Mouse (Mus musculus) effector memory CD4-positive, alpha-beta T cell, adult 5 months (primary cell): ENCODE data around the gene Krtap29-1. TPM values are rescaled to one million over a fixed set of nuclear protein-coding genes. Genes with fewer than 3 reads are reported as not detected.

ENCODE experiments used
- polyA plus RNA-seq: library from polyadenylated mRNA; unstranded; fragments of 100-300 nt; shearing (Covaris generic); gene quantifications from one replicate; pipeline ENCODE4 v1.2.1, GENCODE M21; 2017

Gene Krtap29-1
- not detected for polyA plus RNA-seq

DNA sequence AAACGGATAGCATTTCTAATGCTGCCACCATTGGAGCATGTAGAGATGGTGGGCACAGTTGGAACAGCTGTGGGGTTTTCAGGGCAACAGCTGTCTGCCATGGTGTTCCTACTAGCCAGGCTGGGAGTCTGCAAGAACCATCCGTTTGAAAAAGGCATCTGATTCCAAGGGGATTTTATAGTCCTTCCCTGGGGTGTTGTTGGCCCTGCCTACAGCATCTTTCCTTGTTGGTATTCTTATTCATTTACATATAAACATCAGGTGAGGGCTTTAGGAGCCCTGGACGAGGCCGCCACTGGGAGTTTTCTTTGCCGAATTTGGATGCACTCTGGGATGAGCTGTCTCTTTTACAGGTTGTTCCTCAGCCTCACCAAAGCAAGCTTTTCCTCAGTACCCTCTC lies at the start of gene Krtap29-1:
Krtap29-1 (minus strand) TSS at position 101 of the 400 bp plus-strand sequence.

DNA sequence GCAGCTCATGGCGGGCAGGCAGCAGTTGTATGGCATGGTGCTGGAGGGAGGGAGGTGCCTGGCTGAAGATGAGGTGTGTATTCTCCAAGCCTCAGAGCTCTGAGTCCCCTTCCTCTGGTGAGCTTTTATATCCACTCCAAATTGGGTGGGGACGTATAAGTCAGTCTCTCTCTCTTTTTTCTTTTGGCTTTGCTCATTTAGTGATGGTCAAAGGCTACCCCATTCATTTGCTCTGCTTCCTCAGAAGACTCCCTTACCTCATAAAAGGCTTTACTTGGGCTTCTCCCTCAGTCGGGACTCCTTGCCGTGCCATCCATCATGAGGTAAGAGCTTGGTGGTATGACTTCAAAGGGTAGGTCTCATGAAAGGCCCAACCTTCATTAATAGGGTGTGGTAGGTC lies 37.3 kb upstream of the Krtap29-1 start, which contains the start of gene Krt33a:
Krt33a (minus strand) TSS at position 101 of the 400 bp plus-strand sequence.

DNA sequence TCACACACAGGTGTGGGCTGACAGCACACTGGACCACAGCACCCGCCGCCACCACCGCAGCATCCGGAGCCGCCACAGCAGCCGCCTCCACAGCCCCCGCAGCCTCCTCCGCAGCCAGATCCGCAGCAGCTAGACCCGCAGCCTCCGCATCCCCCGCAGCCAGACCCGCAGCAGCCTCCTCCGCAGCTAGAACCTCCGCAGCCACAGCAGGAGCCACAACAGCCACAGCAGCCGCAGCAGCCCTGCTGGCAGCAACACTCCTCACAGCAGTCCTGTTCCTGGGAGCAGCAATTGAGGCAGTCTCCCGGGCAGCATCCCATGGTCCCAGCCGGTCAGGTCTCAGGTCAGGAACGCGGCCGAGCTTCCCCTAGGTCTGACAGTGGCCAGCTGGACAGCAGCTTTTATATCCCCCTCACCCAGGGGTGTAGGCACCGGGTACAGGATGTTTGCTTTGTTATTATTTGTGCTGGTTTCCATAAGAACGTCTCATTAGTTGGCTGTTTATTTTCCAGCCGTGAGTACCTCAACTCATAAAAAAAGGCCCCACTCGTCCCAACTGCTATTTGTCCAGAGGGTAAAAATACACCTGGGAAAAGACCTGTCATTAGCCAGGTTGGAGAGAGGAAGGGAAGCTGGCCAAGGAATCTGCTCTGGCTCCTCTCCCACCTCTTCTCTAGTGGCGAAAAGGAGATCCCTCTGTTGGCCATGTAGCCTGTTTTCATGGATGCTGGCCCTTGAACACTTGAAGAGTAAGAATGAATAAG lies 14.9 kb upstream of the Krtap29-1 start, which contains the start of gene Krtap17-1:
Krtap17-1 (minus strand) TSS at position 375 of the 764 bp plus-strand sequence.

DNA sequence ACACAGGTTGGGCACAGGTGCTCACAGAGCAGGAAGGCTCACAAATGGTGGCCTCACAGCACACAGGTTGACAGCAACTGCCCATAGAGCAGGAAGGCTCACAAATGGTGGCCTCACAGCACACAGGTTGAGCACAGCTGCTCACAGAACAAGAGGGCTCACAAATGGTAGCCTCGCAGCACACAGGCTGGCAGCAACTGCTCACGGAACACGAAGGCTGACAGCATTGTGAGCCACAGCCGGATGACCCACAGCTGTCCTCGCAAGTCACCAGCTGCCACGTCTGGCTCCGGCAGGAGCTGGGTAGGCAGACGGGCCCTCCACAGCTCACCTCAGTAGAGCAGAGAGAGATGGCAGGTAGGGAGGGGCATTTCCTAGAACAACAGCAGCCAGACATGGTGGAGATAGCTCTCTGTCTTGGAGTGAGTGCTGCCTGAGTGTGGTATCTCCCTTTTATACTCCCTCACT lies 7.4 kb upstream of the Krtap29-1 start, which contains the start of gene Krtap16-1:
Krtap16-1 (minus strand) TSS at position 418 of the 468 bp plus-strand sequence.

DNA sequence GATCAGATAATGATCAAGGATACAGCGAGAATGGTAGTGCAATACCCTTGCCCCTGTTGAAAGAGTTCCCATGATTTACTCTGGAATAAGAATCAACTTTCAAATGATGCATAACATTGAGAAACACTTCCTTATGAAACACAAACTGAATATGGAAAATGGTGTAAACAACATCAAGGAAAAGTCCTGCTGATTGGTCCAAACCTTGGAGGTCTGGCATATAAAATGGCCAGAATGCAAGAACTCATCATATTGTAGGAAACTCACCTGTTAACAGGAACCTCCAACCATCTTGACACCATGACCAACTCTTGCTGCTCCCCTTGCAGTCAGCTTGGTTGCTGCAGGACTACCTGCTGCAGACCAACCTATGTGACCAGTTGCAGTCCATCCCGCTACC lies 30.7 kb downstream of the Krtap29-1 start, which contains the start of gene Krtap9-5:
Krtap9-5 (plus strand) TSS at position 301 of the 400 bp plus-strand sequence.

DNA sequence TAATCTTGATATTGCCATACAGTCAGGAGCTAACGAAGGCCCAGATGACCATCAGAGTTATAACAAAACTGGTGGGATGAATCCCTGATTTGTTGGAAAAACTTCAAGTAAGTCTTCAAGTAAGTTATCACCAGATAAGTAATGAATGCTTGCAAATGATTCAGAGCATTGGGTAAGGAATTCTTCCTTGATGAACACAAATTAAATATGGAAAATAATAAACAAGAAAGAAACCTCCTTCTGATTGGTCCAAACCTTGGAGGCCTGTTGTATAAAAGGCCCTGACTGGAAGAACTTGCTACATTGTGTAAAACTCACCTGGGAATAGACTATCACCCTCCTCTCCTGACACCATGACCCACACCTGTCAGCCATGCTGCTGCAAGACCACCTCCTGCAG lies 42.9 kb downstream of the Krtap29-1 start, which contains the start of gene Krtap31-2:
Krtap31-2 (plus strand) TSS at position 301 of the 400 bp plus-strand sequence.

Other genes starting within 250 kb of the Krtap29-1 start
- gene Gm14180, start 244.8 kb downstream of the Krtap29-1 start, polyA plus RNA-seq, result not detected
- gene Gm11595, start 206.1 kb downstream of the Krtap29-1 start, polyA plus RNA-seq, result not detected
- gene Krtap4-8, start 198.3 kb downstream of the Krtap29-1 start, polyA plus RNA-seq, result not detected
- not detected for gene Krtap4-9, start 193.9 kb downstream of the Krtap29-1 start, polyA plus RNA-seq
- not detected for gene Gm11596, start 185.6 kb downstream of the Krtap29-1 start, polyA plus RNA-seq
- not detected for gene Gm11569, start 180.1 kb downstream of the Krtap29-1 start, polyA plus RNA-seq
- not detected for gene Gm11554, start 174.6 kb downstream of the Krtap29-1 start, polyA plus RNA-seq
- gene Krtap4-13, start 169.2 kb downstream of the Krtap29-1 start, polyA plus RNA-seq, result not detected
- gene Gm11564, start 163.4 kb downstream of the Krtap29-1 start, polyA plus RNA-seq, result not detected
- gene 2300003K06Rik, start 141.0 kb downstream of the Krtap29-1 start, polyA plus RNA-seq, result not detected
- gene Krtap4-16, start 127.4 kb downstream of the Krtap29-1 start, polyA plus RNA-seq, result not detected
- not detected for gene Gm11568, start 121.1 kb downstream of the Krtap29-1 start, polyA plus RNA-seq
- gene Gm11559, start 114.6 kb downstream of the Krtap29-1 start, polyA plus RNA-seq, result not detected
- gene Krtap9-1, start 105.7 kb downstream of the Krtap29-1 start, polyA plus RNA-seq, result not detected
- gene Gm11567, start 99.9 kb downstream of the Krtap29-1 start, polyA plus RNA-seq, result not detected
- gene Krtap31-1, start 71.1 kb downstream of the Krtap29-1 start, polyA plus RNA-seq, result not detected
- gene Gm11565, start 64.3 kb downstream of the Krtap29-1 start, polyA plus RNA-seq, result not detected
- not detected for gene Krtap31-2, start 42.8 kb downstream of the Krtap29-1 start, polyA plus RNA-seq
- not detected for gene Krtap9-5, start 30.6 kb downstream of the Krtap29-1 start, polyA plus RNA-seq
- gene Krtap16-1, start 7.5 kb upstream of the Krtap29-1 start, polyA plus RNA-seq, result not detected
- gene Krtap17-1, start 14.9 kb upstream of the Krtap29-1 start, polyA plus RNA-seq, result not detected
- not detected for gene Krt33a, start 37.2 kb upstream of the Krtap29-1 start, polyA plus RNA-seq
- not detected for gene Krt33b, start 50.8 kb upstream of the Krtap29-1 start, polyA plus RNA-seq
- not detected for gene Krt34, start 62.5 kb upstream of the Krtap29-1 start, polyA plus RNA-seq
- not detected for gene Krt31, start 71.5 kb upstream of the Krtap29-1 start, polyA plus RNA-seq
- gene Krt32, start 109.2 kb upstream of the Krtap29-1 start, polyA plus RNA-seq, result not detected
- gene Krt35, start 117.2 kb upstream of the Krtap29-1 start, polyA plus RNA-seq, result not detected
- not detected for gene Krt36, start 126.6 kb upstream of the Krtap29-1 start, polyA plus RNA-seq
- gene Krt13, start 142.5 kb upstream of the Krtap29-1 start, polyA plus RNA-seq, result not detected
- gene Krt15, start 156.9 kb upstream of the Krtap29-1 start, polyA plus RNA-seq, result not detected
- not detected for gene Krt19, start 169.6 kb upstream of the Krtap29-1 start, polyA plus RNA-seq
- not detected for gene Krt9, start 214.2 kb upstream of the Krtap29-1 start, polyA plus RNA-seq
- not detected for gene Krt14, start 228.5 kb upstream of the Krtap29-1 start, polyA plus RNA-seq